Mouse (Mus musculus): Measurements from ENCODE around the gene Gfod1. TPM values are rescaled to one million over a fixed set of nuclear protein-coding genes. Genes with fewer than 3 reads are reported as not detected.
A peak's percentile ranks its signal among the peaks of the same experiment; 100 is the strongest.

Gfod1 gene
- polyA plus RNA-seq, 1 experiment from 2014 or later, result 2.4 TPM

DNA sequence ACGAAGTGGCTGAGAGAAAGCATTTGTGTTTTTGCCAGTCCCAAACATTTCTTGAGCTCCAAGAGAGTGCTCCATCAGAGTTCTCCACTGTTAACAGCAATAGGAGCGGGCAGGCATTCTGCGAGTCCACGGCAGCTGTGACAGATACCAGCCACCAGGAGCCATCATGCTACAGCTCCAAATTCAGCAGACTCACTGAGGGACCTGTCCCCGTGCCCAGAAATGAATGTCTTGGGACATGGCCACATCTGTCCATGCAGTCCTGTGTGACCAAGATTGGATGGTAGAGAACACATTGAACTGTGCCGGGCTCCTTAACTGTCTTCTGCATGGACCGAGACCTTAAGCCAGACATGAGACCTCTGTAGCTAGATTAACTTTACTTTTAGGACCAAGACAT, 100.7 kb downstream of the Gfod1 start:
- WGBS, result 89% methylated on average over 7 of the region's 7 CpGs
- no peak overlapping the region for H3K9ac ChIP-seq (ENCODE audit: low read length)
- no peak overlapping the region for H3K4me2 ChIP-seq (ENCODE audit: low read length)
- no peaks in the 10 kb centered on the region for H3K4me1 ChIP-seq (ENCODE audit: control insufficient read depth, insufficient read depth, low read length)
- H3K4me3 ChIP-seq (ENCODE audit: low read depth, low read length), result no peak overlapping the region
- no peaks in the 10 kb centered on the region for H3K9me3 ChIP-seq (replicated peaks; ENCODE audit: control insufficient read depth, low read length)
- H3K27me3 ChIP-seq (replicated peaks; ENCODE audit: control insufficient read depth, insufficient read depth, low read length), result no peaks in the 10 kb centered on the region
- no peak overlapping the region for H3K27ac ChIP-seq (ENCODE audit: low read depth, low read length)
- no peak for DNase-seq (ENCODE audit: low spot score)
- ATAC-seq, result no peak
- H3K36me3 ChIP-seq (ENCODE audit: control insufficient read depth, insufficient read depth, low read length), result peaks cover 5% of the 10 kb centered on the region; the same call in 1 of the 2 replicates

DNA sequence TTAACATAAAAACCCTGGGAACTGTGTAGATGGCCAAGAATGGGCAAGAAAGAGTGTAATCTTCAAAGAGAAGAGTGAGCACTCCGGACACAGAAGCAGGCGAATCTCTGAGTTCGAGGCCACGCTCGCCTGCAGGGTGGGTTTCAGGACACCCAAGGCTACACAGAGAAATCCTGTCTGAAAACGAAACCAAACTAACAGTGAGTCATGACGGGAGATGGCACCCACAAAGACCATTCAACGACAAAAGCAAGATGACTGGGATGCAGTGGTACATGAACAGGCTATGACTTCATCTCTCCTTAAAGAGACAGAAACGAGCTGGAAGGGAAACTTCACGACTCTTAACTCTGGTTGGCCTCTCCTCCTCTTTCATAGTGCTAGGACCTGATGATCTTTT, 101.6 kb downstream of the Gfod1 start:
- Histone ChIP-seq H3K4me2 (ENCODE audit: low read length) (no peak overlapping the region), H3K27ac (ENCODE audit: low read depth, low read length) (no peak overlapping the region), H3K4me1 (ENCODE audit: control insufficient read depth, insufficient read depth, low read length) (no peaks in the 10 kb centered on the region), H3K9ac (ENCODE audit: low read length) (no peak overlapping the region), H3K4me3 (ENCODE audit: low read depth, low read length) (no peak overlapping the region), H3K36me3 (ENCODE audit: control insufficient read depth, insufficient read depth, low read length) (peaks cover 5% of the 10 kb centered on the region; the same call in 1 of the 2 replicates), H3K9me3 (replicated peaks; ENCODE audit: control insufficient read depth, low read length) (no peaks in the 10 kb centered on the region), H3K27me3 (replicated peaks; ENCODE audit: control insufficient read depth, insufficient read depth, low read length) (no peaks in the 10 kb centered on the region)
- no peak for ATAC-seq
- no peak for DNase-seq (ENCODE audit: low spot score)
- 86% methylated on average over 10 of the region's 10 CpGs for WGBS

- H3K4me1 ChIP-seq (ENCODE audit: control insufficient read depth, insufficient read depth, low read length), result no peaks in the 10 kb centered on the region
- ATAC-seq (no peak), DNase-seq (ENCODE audit: low spot score) (peak; percentile 54)
- 46% methylated on average over 22 of the region's 22 CpGs for WGBS
- H3K4me3 ChIP-seq (ENCODE audit: low read depth, low read length), result no peak overlapping the region
- H3K27ac ChIP-seq (ENCODE audit: low read depth, low read length), result no peak overlapping the region
- H3K9me3 ChIP-seq (replicated peaks; ENCODE audit: control insufficient read depth, low read length), result no peaks in the 10 kb centered on the region
- no peaks in the 10 kb centered on the region for H3K27me3 ChIP-seq (replicated peaks; ENCODE audit: control insufficient read depth, insufficient read depth, low read length)
- no peak overlapping the region for H3K4me2 ChIP-seq (ENCODE audit: low read length)
- peaks cover 5% of the 10 kb centered on the region; the same call in 1 of the 2 replicates for H3K36me3 ChIP-seq (ENCODE audit: control insufficient read depth, insufficient read depth, low read length)
- H3K9ac ChIP-seq (ENCODE audit: low read length), result no peak overlapping the region
Observed at GRCm38 (mm10) chr13:43201033-43201432, 102.9 kb downstream of the Gfod1 start.

- 72% methylated on average over 22 of the region's 22 CpGs for WGBS
Observed at GRCm38 (mm10) chr13:43200473-43200872, 103.5 kb downstream of the Gfod1 start.

GRCm38 (mm10) chr13:43199749-43200148, 104.2 kb downstream of the Gfod1 start:
- Histone ChIP-seq H3K9ac (ENCODE audit: low read length) (no peak overlapping the region), H3K4me1 (ENCODE audit: control insufficient read depth, insufficient read depth, low read length) (no peaks in the 10 kb centered on the region), H3K4me2 (ENCODE audit: low read length) (no peak overlapping the region), H3K36me3 (ENCODE audit: control insufficient read depth, insufficient read depth, low read length) (peaks cover 5% of the 10 kb centered on the region; the same call in 1 of the 2 replicates), H3K27me3 (replicated peaks; ENCODE audit: control insufficient read depth, insufficient read depth, low read length) (no peaks in the 10 kb centered on the region), H3K4me3 (ENCODE audit: low read depth, low read length) (no peak overlapping the region), H3K27ac (ENCODE audit: low read depth, low read length) (no peak overlapping the region), H3K9me3 (replicated peaks; ENCODE audit: control insufficient read depth, low read length) (no peaks in the 10 kb centered on the region)
- 69% methylated on average over 5 of the region's 5 CpGs for WGBS
- no peak for ATAC-seq
- DNase-seq (ENCODE audit: low spot score), result no peak

More at GRCm38 (mm10) chr13:43200473-43200872, 103.5 kb downstream of the Gfod1 start:
- Histone ChIP-seq H3K4me3 (ENCODE audit: low read depth, low read length) (no peak overlapping the region), H3K36me3 (ENCODE audit: control insufficient read depth, insufficient read depth, low read length) (peaks cover 5% of the 10 kb centered on the region; the same call in 1 of the 2 replicates), H3K4me1 (ENCODE audit: control insufficient read depth, insufficient read depth, low read length) (no peaks in the 10 kb centered on the region), H3K27ac (ENCODE audit: low read depth, low read length) (no peak overlapping the region), H3K27me3 (replicated peaks; ENCODE audit: control insufficient read depth, insufficient read depth, low read length) (no peaks in the 10 kb centered on the region), H3K9ac (ENCODE audit: low read length) (no peak overlapping the region), H3K9me3 (replicated peaks; ENCODE audit: control insufficient read depth, low read length) (no peaks in the 10 kb centered on the region), H3K4me2 (ENCODE audit: low read length) (no peak overlapping the region)
- DNase-seq (ENCODE audit: low spot score), result no peak
- no peak for ATAC-seq

GRCm38 (mm10) chr13:43199282-43199681, 104.7 kb downstream of the Gfod1 start:
- H3K9me3 ChIP-seq (replicated peaks; ENCODE audit: control insufficient read depth, low read length), result no peaks in the 10 kb centered on the region
- no peak for ATAC-seq

GRCm38 (mm10) chr13:43197187-43197586, 106.8 kb downstream of the Gfod1 start:
- Histone ChIP-seq H3K9ac (ENCODE audit: low read length) (no peak overlapping the region), H3K4me3 (ENCODE audit: low read depth, low read length) (no peak overlapping the region), H3K4me1 (ENCODE audit: control insufficient read depth, insufficient read depth, low read length) (no peaks in the 10 kb centered on the region), H3K36me3 (ENCODE audit: control insufficient read depth, insufficient read depth, low read length) (peaks cover 5% of the 10 kb centered on the region; the same call in 1 of the 2 replicates), H3K9me3 (replicated peaks; ENCODE audit: control insufficient read depth, low read length) (no peaks in the 10 kb centered on the region), H3K27me3 (replicated peaks; ENCODE audit: control insufficient read depth, insufficient read depth, low read length) (no peaks in the 10 kb centered on the region), H3K4me2 (ENCODE audit: low read length) (no peak overlapping the region), H3K27ac (ENCODE audit: low read depth, low read length) (no peak overlapping the region)
- no peak for DNase-seq (ENCODE audit: low spot score)
- no peak for ATAC-seq
- WGBS, result 57% methylated on average over 6 of the region's 6 CpGs

More at GRCm38 (mm10) chr13:43199282-43199681, 104.7 kb downstream of the Gfod1 start:
- WGBS, result 88% methylated on average over 7 of the region's 7 CpGs
- Histone ChIP-seq H3K27ac (ENCODE audit: low read depth, low read length) (no peak overlapping the region), H3K9ac (ENCODE audit: low read length) (no peak overlapping the region), H3K4me1 (ENCODE audit: control insufficient read depth, insufficient read depth, low read length) (no peaks in the 10 kb centered on the region), H3K4me2 (ENCODE audit: low read length) (no peak overlapping the region), H3K27me3 (replicated peaks; ENCODE audit: control insufficient read depth, insufficient read depth, low read length) (no peaks in the 10 kb centered on the region), H3K4me3 (ENCODE audit: low read depth, low read length) (no peak overlapping the region), H3K36me3 (ENCODE audit: control insufficient read depth, insufficient read depth, low read length) (peaks cover 5% of the 10 kb centered on the region; the same call in 1 of the 2 replicates)
- no peak for DNase-seq (ENCODE audit: low spot score)

- Histone ChIP-seq H3K36me3 (ENCODE audit: control insufficient read depth, insufficient read depth, low read length) (peaks cover 5% of the 10 kb centered on the region; the same call in 1 of the 2 replicates), H3K4me3 (ENCODE audit: low read depth, low read length) (no peak overlapping the region), H3K9ac (ENCODE audit: low read length) (no peak overlapping the region), H3K4me2 (ENCODE audit: low read length) (no peak overlapping the region), H3K27me3 (replicated peaks; ENCODE audit: control insufficient read depth, insufficient read depth, low read length) (no peaks in the 10 kb centered on the region), H3K9me3 (replicated peaks; ENCODE audit: control insufficient read depth, low read length) (no peaks in the 10 kb centered on the region), H3K4me1 (ENCODE audit: control insufficient read depth, insufficient read depth, low read length) (no peaks in the 10 kb centered on the region), H3K27ac (ENCODE audit: low read depth, low read length) (no peak overlapping the region)
- whole genome bisulfite sequencing, result 61% methylated on average over 7 of the region's 7 CpGs
- DNase-seq (ENCODE audit: low spot score) (no peak), ATAC-seq (no peak)
Observed at GRCm38 (mm10) chr13:43196000-43196399, 108.0 kb downstream of the Gfod1 start.

DNA sequence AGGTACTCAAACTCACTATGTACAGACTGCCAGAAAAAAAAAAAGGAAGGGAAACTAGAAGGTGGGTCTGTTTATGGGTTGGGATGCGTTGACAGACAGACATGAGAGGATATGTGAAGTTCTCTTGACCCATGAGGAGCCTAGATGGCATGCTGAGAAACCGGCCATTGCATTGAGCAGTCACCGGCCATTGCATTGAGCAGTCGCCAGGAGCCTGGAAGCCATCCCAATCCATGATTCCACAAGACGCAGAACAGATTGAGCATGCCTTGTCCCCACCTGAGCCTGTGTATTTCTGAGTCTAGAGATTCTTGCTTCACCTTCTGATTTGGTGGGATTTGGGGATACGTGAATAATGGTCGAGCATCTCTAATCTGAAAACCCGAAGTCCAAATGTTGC, 110.0 kb downstream of the Gfod1 start:
- H3K9ac ChIP-seq (ENCODE audit: low read length), result no peak overlapping the region
- H3K27ac ChIP-seq (ENCODE audit: low read depth, low read length), result no peak overlapping the region
- H3K9me3 ChIP-seq (replicated peaks; ENCODE audit: control insufficient read depth, low read length), result no peaks in the 10 kb centered on the region
- no peak overlapping the region for H3K4me3 ChIP-seq (ENCODE audit: low read depth, low read length)
- no peaks in the 10 kb centered on the region for H3K27me3 ChIP-seq (replicated peaks; ENCODE audit: control insufficient read depth, insufficient read depth, low read length)
- WGBS, result 94% methylated on average over 8 of the region's 8 CpGs
- no peak for ATAC-seq
- H3K4me1 ChIP-seq (ENCODE audit: control insufficient read depth, insufficient read depth, low read length), result no peaks in the 10 kb centered on the region
- no peak overlapping the region for H3K4me2 ChIP-seq (ENCODE audit: low read length)
- H3K36me3 ChIP-seq (ENCODE audit: control insufficient read depth, insufficient read depth, low read length), result no peaks in the 10 kb centered on the region
- no peak for DNase-seq (ENCODE audit: low spot score)
